Mouse (Mus musculus) myocyte (in vitro differentiated cells): Measurements from ENCODE around the gene Uqcc3.
A peak's percentile ranks its signal among the peaks of the same experiment; 100 is the strongest.

Source experiments
- MAX ChIP-seq: IDR thresholded peaks from one replicate; pipeline ENCODE4 v1.6.1; 2011; ENCODE audit warnings: low read depth, mild to moderate bottlenecking, control low read depth
- POLR2A ChIP-seq: IDR thresholded peaks from one replicate; pipeline ENCODE4 v1.6.1; 2011; ENCODE audit warnings: low read depth, mild to moderate bottlenecking, control low read depth, moderate library complexity; ENCODE audit not compliant: insufficient read length
- TCF12 ChIP-seq: IDR thresholded peaks from one replicate; pipeline ENCODE4 v1.6.1; 2011; ENCODE audit warnings: mild to moderate bottlenecking, control low read depth; ENCODE audit not compliant: poor library complexity, insufficient read depth, severe bottlenecking

DNA sequence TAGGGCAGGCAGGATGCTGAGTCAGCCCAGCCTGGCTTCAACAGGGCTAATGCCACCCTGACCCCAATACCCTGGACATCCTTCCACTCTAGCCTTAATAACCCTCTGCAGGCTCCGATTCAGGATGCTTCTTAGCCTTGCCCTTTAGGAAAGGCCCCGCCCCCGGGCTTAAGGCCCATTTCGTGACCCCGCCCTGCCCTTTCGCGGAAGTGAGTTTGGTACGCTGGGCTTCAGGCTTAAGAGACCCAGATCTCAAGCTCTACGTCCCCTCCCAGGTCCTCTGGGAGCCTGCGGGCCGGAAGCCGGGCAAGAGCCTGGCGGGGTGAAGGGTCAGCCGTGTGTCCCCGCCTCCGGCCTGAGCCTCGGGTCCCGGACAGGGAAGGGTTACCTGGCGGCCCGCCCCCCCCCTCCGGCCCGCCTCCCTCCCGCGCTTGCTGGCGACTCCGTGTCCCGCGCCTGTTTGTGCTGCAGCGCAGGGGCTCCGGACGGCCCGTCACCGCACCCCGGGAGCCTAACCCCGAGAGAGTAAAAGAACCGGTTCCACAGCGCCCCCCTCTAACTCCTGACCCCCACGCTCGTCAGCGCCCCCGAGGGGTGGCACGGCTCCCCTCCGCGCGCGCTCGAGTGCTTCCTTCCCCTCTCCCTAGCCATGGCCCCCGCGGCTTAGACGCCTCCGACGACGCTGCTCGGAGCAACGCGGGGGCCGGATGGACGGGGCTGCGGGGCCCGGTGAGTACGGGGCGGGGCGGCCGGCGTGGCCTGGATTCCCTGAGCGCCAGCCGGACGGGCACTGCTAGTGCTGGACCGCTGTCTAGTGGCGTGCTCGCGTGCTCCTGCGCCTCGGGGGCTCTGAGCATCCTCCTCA lies 48.7 kb upstream of the Uqcc3 start, which contains the start of the genes Rom1 and Eml3:
- TF ChIP-seq TCF12 (no peak), MAX (no peak), POLR2A (peak; percentile 37)
